Mouse (Mus musculus): ENCODE data around the gene Ubc. TPM values are rescaled to one million over a fixed set of nuclear protein-coding genes. Genes with fewer than 3 reads are reported as not detected.
"Not testable (repeated sequence)": the region's sequence is repeated elsewhere in the genome, so short reads cannot be mapped to it uniquely, and the experiment has no call there.

Gene Ubc
- total RNA-seq (2021), result 1,000 to 10,000 TPM in 1 of 2 experiments, 100 to 1,000 TPM in 1; 606 to 1,413 TPM
- long read RNA-seq, experiment 1, transcript Ubc-202 (2 exons, 2,618 nt), result major isoform, 106 of 271 reads
- long read RNA-seq, experiment 1, partial matches to known transcripts, result 0 of 271 reads
- long read RNA-seq, experiment 1, other reads (novel, unspliced or antisense), result 164 of 271 reads
- long read RNA-seq, experiment 2, transcript Ubc-202 (2 exons, 2,618 nt), result major isoform, 73 of 200 reads
- long read RNA-seq, experiment 2, partial matches to known transcripts, result 9 of 200 reads
- long read RNA-seq, experiment 2, other reads (novel, unspliced or antisense), result 116 of 200 reads

DNA sequence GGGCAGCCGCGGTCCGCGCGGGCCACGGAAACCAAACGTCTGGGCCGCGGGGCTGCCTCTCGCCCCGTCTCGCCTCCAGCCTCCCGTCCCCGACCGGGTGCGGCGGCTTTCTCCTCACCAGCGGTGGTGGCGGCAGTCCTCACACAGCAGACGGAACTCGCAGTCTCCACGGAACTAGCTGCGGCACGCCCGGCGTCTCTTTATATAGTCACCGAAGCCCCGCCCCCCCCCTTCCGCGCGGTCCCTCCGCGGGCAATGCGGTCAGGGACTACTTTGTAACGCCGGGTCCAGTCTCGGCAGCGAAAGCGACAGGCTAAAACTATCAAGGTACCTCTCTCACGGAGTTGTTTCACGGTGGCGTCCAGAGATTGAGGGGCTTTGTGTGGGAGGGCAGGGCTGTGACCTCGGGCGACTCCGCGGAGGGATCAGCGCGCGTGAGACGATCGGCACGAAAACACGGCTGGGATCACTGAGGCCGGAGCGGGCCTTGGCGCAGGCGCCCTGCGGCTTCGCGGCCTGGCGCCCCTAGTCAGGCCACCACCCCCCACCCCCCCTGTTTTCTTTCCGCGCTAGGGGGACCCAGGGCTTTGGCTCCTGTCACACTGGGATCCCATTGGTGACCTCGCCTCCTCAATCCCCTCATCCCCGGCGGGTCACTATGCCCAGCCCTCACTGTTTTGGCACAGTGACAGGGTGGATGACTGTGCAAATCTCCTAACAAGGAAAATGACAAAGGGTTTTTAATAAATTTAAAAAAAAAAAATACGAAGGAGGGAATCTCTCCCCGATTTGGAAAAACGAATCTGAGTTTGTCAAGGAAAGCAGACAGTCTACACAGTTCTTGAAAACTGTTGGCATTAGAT is at the start of gene Ubc:
Gene Ubc, minus strand, starts transcription at position 624 of the 863 bp plus-strand sequence.
- peak; percentile 87 for DNase-seq

DNA sequence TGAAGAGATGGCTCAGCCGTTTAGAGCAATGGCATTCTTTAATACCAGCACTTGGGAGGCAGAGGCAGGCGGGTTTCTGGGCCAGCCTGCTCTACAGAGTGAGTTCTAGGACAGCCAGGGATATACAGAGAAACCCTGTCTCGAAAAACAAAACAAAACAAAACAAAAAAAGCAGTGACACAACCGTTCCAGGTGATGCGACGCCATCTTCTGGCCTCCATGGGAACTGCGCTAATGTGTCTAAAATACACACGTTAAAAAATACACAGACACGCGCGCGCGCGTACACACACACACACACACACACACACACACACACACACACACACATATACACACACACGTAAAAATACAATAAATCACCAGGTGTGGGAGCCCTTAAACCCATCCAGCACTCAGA is 44.3 kb upstream of the Ubc start:
- not testable (repeated sequence) for DNase-seq

DNA sequence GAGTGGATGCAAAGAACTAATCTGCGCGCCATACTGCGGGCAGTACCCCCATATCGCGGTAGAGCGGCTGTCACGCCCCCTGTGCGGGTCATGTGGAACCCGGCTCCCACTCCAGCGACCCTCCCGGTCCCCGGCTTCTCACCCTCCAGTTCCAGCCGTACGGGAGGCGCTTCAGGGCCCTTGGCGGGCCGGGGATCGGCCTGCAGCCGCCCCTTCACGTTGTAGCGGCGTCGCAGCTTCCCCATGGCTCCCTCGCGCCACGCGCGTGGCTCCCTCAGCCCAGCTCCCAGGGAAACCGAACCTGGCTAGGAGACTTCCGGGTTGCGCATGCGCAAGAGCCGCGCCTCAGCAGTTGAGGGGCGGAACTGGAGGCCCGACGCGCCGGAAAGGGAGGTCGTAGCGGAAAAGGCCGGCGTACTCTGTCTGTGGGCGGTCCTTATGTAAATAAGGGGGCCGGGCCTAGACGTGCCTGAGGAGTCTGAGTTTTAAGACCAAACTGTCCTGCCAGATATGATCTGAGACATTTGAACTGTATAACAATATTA is 43.9 kb upstream of the Ubc start, which contains the start of gene Dhx37:
Gene Dhx37, minus strand, starts transcription at position 329 of the 545 bp plus-strand sequence.
- peak; percentile 91 for DNase-seq

DNA sequence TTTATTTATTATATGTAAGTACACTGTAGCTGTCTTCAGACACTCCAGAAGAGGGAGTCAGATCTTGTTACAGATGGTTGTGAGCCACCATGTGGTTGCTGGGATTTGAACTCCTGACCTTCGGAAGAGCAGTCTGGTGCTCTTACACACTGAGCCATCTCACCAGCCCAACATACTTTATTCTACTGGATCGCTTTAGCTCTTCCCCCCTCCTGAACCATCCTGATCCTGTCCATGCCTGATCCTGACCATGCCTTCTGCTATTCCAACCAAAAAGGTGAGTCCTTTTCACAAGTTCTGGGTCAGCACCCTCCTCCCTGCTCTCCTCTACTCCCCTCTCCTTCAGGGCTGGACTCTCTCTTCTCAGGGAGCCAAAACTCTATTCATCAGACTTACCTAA is 42.3 kb upstream of the Ubc start:
- DNase-seq, result not testable (repeated sequence)

DNA sequence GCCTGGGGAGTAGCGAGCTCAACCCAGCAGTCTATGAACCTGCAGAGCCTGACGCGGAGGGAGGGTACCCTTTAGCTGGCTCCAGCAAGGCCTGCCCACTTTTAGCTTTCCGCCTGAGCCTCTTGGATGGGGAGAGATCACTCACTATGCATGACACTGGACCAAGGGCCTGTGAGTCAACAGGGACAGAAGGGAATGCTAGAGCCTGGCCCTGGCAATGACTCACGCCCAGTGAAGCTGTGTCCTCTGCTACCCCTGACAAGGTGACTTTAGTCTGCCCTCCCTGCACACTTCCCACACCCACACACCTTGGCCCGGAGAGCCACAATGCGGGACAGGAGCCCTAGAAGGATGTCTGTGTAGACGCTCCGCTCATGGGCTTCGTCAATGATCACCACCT is 36.3 kb upstream of the Ubc start:
- no peak for DNase-seq

DNA sequence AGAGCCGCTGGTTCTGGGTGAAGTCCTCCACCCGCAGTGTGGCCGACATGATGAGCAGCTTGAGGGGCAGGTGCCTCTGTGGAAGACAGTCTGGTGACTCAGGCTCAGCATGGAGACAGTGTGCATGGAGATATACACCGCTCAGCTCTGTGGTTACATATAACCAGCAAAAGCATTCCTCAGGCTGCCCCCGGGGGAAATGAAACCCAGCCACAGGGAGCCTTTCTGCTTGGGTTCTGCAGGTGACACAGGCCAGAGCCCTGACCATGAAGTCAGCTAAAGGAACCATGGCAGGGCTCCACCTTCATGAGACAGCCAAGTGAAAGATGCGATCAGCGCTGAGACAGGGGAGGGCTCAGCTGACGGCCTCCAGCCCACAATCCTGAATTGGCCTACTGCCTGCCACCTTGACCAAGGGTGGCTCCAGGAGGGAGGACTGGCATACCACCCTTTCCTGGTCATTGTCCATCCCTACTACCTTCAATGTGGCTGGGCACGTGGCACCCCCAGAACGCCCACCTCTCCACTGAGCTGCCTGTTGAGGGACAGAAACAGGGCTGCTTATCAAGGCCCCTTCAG is 35.8 kb upstream of the Ubc start:
- DNase-seq, result no peak

DNA sequence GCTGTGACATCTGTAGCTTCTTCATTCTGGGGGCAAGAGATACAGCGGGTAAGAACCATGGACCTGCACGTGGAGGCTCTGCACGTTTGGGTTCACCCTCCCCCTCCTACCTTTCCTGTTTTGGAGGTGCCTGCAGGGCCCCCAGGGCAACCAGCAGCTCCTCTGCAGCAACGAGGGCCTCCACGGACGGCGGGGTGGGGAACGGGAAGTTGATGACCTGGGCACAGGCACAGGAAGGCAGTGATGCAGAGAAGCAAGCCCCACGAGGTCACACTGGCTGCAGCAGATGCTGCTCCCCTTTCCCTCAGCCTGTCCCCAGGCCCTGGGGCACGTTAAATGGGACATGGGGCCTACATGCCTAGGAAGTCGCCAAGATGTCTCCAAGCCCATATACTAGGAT is 29.1 kb upstream of the Ubc start:
- no peak for DNase-seq

DNA sequence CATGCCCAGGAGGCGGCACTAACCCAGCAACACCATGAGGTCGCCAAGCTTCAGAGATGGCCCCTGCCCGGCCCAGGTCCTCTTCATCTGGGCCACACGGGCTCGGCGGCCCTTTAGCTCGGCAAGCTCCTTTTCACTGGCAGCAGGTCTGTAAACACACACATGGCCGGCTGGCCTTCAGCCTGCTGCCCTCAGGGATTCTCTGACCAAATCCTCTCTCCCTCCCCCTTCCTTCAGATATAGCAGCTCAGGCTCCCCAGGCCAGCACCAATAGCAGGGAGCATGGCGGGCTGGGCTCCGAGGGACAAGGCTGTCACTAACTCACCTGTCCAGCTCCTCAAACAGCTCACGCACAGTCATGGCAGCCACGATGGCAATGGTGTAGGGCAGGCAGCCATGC is 28.6 kb upstream of the Ubc start:
- no peak for DNase-seq

DNA sequence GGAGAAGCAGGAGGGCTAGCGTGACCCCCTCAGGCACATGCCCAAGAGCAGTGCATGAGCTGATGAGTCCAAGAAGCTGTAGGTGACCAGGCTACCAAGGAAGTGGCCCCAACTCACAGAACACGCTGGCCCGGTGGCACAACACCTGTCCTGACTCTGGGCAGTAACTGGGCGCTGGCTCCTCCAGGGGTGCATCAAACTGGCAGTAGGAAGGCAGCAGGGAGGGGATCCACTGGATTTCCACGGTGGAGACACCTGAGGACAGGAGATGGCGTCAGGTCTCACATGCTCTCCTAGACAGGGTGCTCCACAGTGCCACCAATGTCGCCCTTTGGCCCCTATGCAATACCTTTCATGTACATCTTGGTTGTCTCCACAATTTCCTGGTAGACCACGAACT is 26.2 kb upstream of the Ubc start:
- DNase-seq, result no peak

DNA sequence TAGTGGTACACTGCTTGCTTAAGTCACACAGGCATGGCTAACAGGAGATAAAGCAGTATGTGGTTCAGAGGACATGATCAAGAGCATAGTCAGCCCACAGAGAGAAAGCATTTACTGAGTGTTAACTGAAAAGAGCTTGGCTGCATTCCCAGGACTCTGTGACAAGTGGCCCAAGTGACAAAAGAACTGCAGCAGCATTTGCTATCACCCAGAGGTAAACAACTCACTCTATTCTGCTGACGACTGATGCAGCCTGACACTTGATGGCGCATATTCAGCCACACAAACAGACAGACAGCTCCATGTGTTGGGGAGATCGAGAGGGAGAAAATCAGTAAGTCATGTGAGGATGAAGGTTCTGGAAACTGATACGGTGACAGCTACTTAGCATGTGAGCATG is 23.8 kb upstream of the Ubc start:
- DNase-seq, result no peak

DNA sequence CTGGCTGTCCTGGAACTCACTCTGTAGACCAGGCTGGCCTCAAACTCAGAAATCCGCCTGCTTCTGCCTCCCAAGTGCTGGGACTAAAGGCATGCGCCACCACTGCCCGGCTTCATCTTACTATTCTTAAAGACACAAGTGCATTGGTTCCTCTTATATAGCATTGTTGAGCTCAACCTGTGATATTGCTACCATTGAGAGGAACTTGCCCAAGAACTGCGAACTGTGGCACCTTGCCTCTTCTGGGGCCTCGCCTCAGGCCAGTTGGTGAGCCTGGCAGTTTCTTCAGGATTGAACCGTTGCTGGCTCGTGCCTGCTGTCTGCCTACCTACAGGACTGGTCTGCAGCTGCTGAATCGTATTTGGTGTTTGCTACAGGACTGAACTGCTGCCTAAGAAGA is 22.5 kb upstream of the Ubc start:
- not testable (repeated sequence) for DNase-seq

DNA sequence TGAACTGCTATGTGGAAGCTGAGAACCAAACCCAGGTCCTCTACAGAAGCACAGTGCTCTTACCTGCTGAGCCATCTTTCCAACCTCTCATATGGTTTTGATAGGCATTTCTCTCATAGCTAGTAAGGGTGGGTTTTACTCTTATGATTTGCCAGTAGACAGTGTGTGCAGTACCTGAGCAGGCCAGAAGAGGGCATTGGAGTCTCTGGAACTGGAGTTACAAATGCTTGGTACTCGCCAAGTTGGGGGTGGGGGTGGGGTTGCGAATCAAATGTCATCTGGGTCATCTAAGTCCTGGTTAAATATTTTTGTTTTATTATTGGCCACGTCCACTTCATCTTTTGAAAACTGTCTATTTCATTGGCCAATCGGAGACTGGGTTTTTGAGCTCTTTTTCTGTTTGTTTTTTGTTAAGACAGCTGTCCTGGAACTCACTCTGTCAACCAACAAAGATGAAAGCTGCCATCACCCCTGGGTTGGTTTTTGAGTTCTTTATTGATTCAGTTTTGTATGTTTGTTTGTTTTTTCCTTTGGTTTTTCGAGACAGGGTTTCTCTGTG is 22.0 kb upstream of the Ubc start:
- no peak for DNase-seq

DNA sequence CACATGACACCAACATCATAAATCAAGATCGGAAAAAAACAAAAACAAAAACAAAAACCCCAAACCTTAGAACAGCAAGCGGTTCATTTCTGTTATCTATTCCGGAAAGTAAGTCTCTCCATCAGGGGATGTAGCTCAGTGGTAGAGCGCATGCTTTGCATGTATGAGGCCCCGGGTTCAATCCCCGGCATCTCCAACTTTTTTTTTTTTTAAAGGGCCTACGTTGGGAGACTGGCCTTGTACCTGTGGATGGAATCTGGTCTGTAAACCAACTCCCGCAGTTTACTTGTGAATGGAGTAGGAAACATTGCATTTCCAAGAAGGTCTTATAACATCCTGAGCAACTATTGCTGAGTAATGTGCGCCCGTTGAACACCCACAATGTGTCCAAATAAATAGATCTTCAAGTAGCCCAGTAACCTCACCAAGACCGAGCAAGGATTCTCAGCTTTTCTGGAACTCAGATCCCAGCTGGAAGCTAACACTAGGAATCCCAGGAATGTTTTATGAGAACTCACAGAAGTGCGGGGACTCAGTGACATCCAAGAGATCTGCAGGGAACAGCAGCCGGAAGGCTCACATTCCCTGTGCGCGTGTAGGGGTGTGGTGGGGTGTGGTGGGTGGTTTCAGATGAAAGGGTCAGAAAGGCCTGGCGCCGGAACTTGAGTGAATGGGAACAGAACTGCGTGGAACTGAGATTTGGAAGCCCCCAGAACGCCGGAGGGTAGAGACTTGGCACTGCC is 19.5 kb upstream of the Ubc start:
- no peak for DNase-seq

DNA sequence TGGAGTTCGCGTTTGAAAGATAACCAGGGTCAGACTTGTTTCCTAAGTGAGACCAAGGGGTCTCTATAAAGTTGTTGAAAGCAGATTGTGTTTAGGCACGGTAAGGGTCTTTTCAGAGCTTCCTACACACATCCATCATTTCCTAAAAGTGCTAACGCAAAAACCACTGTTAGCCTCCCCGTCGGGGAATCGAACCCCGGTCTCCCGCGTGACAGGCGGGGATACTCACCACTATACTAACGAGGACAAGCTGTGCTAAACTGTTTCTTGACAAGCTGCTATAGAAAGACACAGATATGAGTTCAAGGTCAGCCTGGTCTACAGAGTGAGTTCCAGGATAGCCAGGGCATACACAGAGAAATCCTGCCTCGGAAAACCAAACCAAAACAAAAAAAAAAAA is 18.8 kb upstream of the Ubc start:
- peak; percentile 65 for DNase-seq

DNA sequence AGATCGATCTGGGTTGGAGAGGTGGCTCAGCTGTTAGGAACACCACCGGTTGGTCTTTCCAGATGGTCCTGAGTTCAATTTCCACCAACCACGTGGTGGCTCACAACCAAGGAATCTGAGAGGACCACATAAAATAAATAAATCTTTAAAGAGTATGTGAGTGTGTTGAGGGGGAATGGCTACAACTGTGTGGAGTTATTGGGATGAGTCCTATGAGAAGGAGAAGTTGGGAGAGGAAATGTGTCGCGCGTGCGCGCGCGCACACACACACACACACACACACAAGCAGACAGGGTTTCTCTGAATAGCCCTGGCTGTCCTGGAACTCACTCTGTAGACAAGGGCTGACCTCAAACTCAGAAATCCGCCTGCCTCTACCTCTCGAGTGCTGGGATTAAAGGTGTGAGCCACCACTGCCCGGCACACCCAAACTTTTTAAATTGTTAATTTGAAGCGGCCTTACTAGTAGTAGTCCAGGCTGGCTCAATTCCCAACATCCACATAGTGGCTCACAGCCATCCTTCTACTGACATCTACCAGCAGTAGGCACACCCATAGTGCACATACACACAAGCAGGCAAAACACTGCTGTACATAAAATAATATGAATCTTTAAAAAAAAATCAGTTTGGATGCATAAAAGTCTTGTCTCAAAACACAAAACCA is 18.0 kb upstream of the Ubc start:
- DNase-seq, result no peak

DNA sequence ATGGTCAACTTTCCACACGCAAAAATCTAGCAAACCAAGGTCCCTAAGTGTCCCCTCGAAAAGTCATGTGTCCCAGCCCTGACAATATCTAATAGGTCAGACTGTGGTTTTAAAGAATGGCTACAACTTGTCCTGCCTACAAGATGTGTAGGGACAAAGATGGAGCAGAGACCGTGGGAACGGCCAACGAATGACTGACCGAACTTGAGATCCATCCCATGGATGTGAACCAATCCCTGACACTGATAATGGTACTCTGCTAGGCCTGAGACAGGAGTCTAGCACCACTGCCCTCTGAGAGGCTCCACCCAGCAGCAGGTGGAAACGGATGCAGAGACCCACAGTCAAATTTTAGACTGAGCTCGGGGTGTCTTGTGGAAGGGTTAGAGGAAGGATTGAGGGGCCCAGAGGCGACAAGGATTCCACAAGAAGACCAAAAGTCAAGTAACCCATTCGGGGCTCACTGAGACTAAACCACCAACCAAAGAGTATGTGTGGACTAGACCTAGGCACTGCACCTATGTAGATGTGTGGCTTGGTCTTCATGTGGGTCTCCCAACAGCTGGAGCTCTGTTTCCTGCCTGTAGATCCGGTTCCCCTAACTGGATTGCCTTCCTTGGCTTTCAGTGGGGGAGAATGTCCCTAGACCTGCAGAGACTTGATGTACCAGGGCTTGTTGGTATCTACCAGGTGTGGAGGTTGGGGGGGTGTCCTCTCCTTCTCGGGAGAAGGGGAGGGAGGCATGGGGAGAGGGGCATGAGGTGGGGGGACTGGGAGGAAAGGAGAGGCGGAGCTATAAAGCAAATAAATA is 17.2 kb upstream of the Ubc start:
- DNase-seq, result no peak

DNA sequence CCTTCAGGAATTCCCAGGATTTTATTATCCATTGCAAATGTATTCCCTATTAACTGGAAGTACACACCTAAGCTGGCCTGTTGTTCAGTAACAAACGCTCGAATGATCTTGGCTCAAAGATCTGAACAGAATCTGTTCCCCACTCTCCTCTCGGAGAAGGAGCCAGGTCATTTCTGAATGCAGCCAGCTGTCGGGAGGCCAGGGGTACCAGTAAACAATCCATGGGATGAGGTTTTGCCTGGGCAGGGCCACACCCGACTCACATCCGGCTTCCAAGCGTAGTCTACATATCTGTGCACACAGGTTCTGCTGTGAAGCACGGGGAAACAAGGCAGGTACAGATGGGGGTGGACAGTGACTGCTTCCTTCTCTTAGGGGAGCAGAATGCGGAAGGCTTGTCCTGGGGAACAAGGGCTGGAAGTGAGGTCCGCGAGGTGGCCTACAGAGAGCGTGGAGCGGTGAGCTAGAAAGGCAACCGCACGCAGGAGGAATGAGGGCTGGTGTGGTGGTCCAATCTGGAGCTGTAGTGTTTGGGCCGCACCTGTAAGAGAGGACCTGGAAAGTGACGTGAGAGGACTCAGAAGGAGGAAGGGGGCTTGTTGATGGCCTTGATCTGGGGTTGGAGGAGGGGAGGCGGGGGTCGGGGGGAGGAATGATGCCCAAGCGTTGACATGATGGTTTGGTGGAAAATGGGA is 16.5 kb upstream of the Ubc start:
- peak; percentile 61 for DNase-seq

DNA sequence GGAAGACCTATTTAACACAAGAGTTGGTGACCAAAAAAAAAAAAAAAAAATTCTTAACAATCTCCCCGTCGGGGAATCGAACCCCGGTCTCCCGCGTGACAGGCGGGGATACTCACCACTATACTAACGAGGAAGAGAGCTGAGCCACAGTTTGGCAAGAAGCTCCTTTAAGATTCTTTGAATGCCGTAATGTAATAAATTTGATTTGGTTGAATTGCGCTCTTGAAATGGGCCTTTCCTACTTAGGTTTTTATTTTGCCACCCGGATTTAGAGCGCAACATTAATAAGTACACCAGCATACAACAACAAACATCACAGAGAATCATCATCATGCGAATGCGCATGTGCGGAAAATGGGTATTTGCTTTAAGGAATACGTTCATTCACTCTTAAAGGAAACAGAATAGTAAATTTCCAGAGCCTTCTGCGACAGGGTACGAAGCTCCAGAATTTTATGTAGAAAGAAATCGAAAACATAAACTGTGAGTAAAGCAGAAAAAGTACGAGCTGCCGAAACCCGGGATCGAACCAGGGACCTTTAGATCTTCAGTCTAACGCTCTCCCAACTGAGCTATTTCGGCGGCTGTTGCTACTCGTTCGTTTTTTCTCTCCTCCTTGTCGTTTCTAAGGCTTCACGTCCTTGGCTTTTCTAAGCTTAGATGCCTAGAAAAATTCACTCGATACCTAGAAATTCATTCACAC is 15.7 kb upstream of the Ubc start:
- DNase-seq, result peak; percentile 74

All from gastrocnemius, postnatal 25 days (tissue).